Mouse (Mus musculus): ENCODE data around the gene Mef2c.

Gene Mef2c

DNA sequence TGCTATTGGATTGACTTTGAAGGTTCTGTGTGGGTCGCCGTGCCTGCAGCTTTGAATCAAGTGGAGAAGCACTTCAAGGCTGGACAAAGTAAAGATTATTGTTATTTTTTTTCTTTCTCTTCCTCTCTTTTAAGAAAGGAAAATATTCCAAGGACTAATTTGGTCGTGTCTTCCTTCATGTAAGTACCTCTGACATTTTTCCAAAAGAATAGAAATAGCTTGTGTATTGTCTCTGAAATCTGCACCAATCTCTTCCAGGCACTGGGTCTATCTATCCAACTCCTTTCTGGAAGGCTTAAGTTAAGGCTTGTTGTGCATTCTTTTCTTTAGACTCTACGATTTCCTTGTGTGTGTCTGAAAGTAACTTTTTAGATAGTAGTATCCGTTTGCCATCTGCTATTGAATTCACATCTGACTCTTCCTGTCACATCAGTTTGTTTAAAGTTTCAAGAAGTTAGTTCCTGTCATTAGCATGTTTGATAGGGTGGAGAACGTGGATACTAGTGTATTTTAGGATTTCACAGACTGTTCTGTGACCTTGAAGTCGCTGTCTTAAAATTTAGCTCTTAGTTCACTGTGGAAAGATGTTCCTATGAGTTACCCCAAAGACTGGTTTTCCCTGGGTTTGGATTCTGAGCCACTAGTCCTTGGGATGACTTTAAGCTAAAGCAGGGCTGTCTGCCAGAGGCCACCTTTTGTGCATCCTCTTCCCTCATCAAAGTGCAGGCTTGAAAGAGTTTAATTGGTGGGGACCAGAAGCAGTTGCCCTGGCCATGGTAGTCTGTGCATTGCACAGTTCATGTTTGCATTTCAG, 21.3 kb downstream of the Mef2c start:
- no peak for DNase-seq (ENCODE audit: low spot score)

GRCm38 (mm10) chr13:83525716-83526005, 21.8 kb downstream of the Mef2c start:
- DNase-seq (ENCODE audit: low spot score) = no peak

- no peak for DNase-seq (ENCODE audit: low spot score)
Measured at GRCm38 (mm10) chr13:83526066-83526465, 22.2 kb downstream of the Mef2c start.

GRCm38 (mm10) chr13:83527921-83528320, 24.1 kb downstream of the Mef2c start:
- no peak for DNase-seq (ENCODE audit: low spot score)

GRCm38 (mm10) chr13:83529729-83530314, 26.0 kb downstream of the Mef2c start:
- DNase-seq (ENCODE audit: low spot score) = no peak

DNA sequence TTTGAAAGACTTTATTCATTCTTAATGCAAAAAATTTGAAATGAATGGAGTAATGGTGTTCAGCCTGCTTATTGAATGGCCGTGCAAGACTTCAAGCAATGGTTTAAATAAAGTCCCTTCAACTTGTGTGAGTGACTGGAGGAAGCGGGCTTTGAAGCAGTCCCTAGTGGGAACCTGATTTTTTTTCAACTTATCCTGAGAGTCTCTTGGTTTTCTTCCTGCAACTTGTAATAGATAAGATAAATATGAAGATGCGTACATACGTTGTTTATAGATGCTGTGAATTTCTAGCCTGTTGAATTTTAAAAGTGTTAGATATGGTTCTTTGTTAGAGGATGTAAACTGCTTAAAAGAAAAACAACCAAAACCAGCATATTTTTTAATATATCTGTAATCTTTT, 27.1 kb downstream of the Mef2c start:
- DNase-seq (ENCODE audit: low spot score) = no peak

DNA sequence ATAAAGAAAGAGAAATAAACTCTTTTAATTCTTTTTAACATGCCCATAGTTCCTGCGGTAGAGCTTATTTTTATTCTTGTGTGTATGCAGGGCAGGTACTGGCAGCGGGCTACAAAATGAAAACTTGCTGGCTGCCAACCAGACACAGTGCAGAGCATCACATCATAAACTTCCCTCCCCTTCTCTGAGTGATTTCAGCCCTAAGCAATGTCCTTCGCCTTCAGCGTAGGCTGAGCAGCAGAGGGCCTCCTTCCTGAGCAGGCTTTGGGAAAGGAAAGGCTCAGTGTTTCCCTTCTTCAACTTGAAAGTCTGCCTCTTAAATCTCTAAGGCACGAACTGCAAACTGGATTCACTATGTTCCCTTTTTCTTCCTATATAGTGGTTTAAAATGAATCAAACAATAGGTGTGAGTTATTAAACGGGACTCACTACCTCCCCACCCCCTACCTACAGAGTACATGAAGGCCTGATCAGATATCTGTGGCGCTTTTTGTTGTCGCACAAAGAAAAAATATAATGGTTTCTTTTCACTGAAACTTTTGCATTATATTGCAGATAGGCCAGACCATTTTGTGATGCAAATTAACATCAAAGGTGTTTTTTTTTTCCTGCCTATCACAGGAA, 28.2 kb downstream of the Mef2c start:
- no peak for DNase-seq (ENCODE audit: low spot score)

DNA sequence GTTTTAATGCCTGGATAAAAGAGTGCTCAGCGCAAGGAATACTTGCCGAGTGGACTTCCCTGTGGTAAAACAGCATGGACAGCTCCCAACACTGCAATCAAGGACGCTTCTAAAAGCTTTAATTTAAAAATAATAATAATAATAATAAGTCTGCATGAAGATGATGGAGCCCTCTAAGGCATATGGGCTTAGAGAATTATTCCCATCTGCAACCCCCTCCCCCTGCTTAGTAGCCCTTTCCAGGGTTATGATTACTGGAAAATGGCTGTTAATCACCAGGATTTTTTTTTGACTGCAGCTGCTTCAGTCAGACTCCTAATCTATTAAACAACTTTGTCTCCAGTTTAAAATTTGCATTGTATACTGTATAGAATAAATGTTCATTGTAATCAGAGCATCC, 32.5 kb downstream of the Mef2c start:
- DNase-seq (ENCODE audit: low spot score) = no peak

DNA sequence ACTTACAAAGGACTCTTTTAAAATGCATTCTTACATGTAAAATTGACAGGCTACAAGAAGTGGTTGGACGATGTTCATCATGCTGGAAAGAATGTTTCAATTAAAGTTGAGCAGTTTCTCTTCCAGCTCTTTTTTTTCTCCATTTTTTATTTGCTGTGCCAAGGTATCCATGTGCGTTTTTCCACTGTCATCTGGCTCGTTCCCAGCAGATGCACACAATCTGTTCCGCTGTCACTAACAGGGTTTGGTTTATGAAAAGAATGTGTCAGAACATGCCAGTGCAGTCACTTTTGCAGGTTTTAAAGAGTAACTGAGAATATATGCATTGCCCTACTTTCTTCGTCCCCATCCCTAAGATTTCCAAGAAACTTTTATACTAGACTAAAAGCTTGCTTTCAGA, 33.3 kb downstream of the Mef2c start:
- no peak for DNase-seq (ENCODE audit: low spot score)

GRCm38 (mm10) chr13:83539921-83540320, 36.1 kb downstream of the Mef2c start:
- DNase-seq (ENCODE audit: low spot score) = no peak

- no peak for DNase-seq (ENCODE audit: low spot score)
Measured at GRCm38 (mm10) chr13:83542666-83543065, 38.8 kb downstream of the Mef2c start.

DNA sequence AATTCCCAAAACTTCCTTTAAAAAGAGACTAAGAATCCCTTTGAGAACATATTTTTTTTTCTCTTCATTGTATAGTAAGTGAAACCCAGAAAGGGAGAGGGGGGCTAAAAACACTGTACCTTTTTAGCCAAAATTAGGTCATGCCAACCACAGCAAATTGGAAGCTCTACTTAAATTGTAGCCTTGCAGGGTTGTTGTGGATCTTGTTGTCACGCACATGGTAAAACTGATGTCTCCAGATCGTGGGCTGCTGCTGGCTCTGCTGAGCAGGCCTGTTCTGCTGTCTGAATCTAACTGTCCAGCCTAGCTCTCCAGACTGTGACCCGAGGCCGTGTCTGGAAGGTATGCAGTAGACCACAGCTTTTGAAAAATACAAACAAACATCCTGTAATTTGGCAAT, 40.9 kb downstream of the Mef2c start:
- DNase-seq (ENCODE audit: low spot score) = no peak

GRCm38 (mm10) chr13:83546876-83547275, 43.0 kb downstream of the Mef2c start:
- DNase-seq (ENCODE audit: low spot score) = no peak

- DNase-seq (ENCODE audit: low spot score) = no peak
Measured at GRCm38 (mm10) chr13:83551259-83551658, 47.4 kb downstream of the Mef2c start.

GRCm38 (mm10) chr13:83552051-83552450, 48.2 kb downstream of the Mef2c start:
- DNase-seq (ENCODE audit: low spot score) = no peak

GRCm38 (mm10) chr13:83563261-83563660, 59.4 kb downstream of the Mef2c start:
- no peak for DNase-seq (ENCODE audit: low spot score)

- DNase-seq (ENCODE audit: low spot score) = no peak
Measured at GRCm38 (mm10) chr13:83565732-83566131, 61.9 kb downstream of the Mef2c start.

GRCm38 (mm10) chr13:83566180-83566579, 62.3 kb downstream of the Mef2c start:
- DNase-seq (ENCODE audit: low spot score) = no peak

GRCm38 (mm10) chr13:83566834-83567534, 63.1 kb downstream of the Mef2c start:
- no peak for DNase-seq (ENCODE audit: low spot score)

DNA sequence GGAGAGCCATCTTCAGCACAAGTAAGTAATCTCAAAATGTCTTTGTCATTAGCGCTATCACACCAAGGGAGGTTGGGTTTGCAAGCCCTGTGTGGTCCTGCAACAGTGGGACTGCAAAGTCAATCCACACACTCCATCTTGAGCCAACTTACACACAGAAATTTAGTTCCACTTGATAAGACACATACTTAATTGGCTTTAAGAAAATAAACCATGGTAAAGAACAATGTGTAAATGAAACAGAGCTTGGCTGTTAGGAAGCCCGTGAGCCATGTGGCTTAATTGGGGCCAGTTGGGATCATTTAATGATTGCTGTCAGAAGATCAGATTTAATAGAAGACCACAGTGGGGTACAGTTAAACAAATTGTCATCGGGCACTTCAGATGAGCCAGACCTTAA, 63.8 kb downstream of the Mef2c start:
- DNase-seq (ENCODE audit: low spot score) = no peak

DNA sequence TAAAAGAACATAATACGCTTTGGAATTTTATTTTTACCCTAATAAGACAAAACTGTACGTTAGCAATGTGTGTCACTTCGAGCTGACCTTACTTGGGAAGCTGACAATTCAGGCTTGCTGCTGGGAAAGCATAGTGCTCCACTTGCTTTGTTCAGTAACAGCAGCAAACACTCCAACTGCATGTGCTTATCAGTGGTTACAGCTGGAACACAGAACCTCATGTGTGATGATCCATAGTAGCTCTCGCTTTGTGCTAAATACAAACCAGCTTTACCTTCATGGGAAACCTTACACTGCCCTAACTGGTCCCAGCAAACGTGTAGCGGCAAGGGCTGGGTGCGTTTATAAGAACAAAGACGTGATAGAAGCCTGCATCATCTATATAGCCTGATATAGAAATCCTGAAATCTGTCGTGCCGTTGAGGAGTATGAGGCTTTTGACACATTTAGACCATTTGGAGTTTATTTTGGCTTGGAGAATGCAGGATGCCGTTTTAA, 65.0 kb downstream of the Mef2c start:
- DNase-seq (ENCODE audit: low spot score) = no peak

GRCm38 (mm10) chr13:83571973-83572447, 68.2 kb downstream of the Mef2c start:
- no peak for DNase-seq (ENCODE audit: low spot score)

- DNase-seq (ENCODE audit: low spot score) = no peak
Measured at GRCm38 (mm10) chr13:83572469-83572868, 68.6 kb downstream of the Mef2c start.

All from ovary, postnatal 10 days (tissue).